Mouse (Mus musculus) embryonic facial prominence, embryonic 11.5 days (tissue): ENCODE results near the gene Kcnd2. TPM values are rescaled to one million over a fixed set of nuclear protein-coding genes. Genes with fewer than 3 reads are reported as not detected.

Source experiments
- ATAC-seq: fragments of 200-750 bp; cut with Nextera tagmentation; replicated peaks from 2 replicates; pipeline ENCODE4 v1.8.0; 2017; ENCODE audit warnings: low read depth; ENCODE audit not compliant: insufficient number of reproducible peaks, low FRiP score, low TSS enrichment
- DNase-seq: peaks from one replicate; pipeline ENCODE4 v3.0.0-alpha.2; 2015; ENCODE audit warnings: low spot score
- H3K27ac ChIP-seq: fragments of 300-500 bp; sonication (generic); replicated peaks from 2 replicates; pipeline ENCODE4 v1.5.1; 2014; ENCODE audit warnings: mild to moderate bottlenecking, low read depth, low read length, control low read depth
- H3K27me3 ChIP-seq: fragments of 300-500 bp; sonication (generic); 2 replicates; pipeline ENCODE4 v1.6.1; 2014; ENCODE audit warnings: mild to moderate bottlenecking, low read length, moderate library complexity, mixed read lengths; ENCODE audit not compliant: control insufficient read depth, insufficient read depth
- H3K36me3 ChIP-seq: fragments of 300-500 bp; sonication (generic); replicated peaks from 2 replicates; pipeline ENCODE4 v1.6.1; 2014; ENCODE audit warnings: low read depth, mild to moderate bottlenecking, low read length, moderate library complexity, mixed read lengths; ENCODE audit not compliant: control insufficient read depth, insufficient read depth
- H3K4me1 ChIP-seq: fragments of 300-500 bp; sonication (generic); 2 replicates; pipeline ENCODE4 v1.6.1; 2014; ENCODE audit warnings: low read length, mixed read lengths; ENCODE audit not compliant: control insufficient read depth, insufficient read depth
- H3K4me2 ChIP-seq: fragments of 300-500 bp; sonication (generic); 2 replicates; pipeline ENCODE4 v1.6.1; 2014; ENCODE audit warnings: low read depth, mild to moderate bottlenecking, control low read depth, low read length, moderate library complexity
- H3K4me3 ChIP-seq: fragments of 300-500 bp; sonication (generic); 2 replicates; pipeline ENCODE4 v1.5.1; 2014; ENCODE audit warnings: low read depth, low read length, control low read depth
- H3K9ac ChIP-seq: fragments of 300-500 bp; sonication (generic); replicated peaks from 2 replicates; pipeline ENCODE4 v1.6.1; 2014; ENCODE audit warnings: mild to moderate bottlenecking, control low read depth, low read length
- H3K9me3 ChIP-seq: fragments of 300-500 bp; sonication (generic); replicated peaks from 2 replicates; pipeline ENCODE4 v1.6.1; 2016; ENCODE audit warnings: mild to moderate bottlenecking, low read length, inconsistent platforms, mixed read lengths; ENCODE audit not compliant: control insufficient read depth
- WGBS: fragments of 180-500 bp; shearing (Covaris S2); extraction: QIAGEN DNeasy Blood & Tissue Kit; methylation state at CpG from one replicate; pipeline ENCODE4 v1.1.7; 2014; 5-methylcytosine and 5-hydroxymethylcytosine counted together
- polyA plus RNA-seq: library from polyadenylated mRNA; unstranded; fragments of >200 nt; fragmentation: Nextera tagmentation; extraction: Ambion mirVana; gene quantifications from 2 replicates; pipeline ENCODE4 v1.2.1, GENCODE M21; 2014

Gene Kcnd2
- 0.70 and 0.83 TPM in 2 replicates for polyA plus RNA-seq

- Histone ChIP-seq H3K27ac (no peak within 1 kb of the TSS), H3K4me2 (peak within 1 kb of the TSS; percentile 98), H3K36me3 (no peaks in the 10 kb centered on the region), H3K9ac (peak within 1 kb of the TSS; percentile 65), H3K27me3 (no peaks in the 10 kb centered on the region; the same call in 1 of the 2 replicates), H3K9me3 (no peaks in the 10 kb centered on the region), H3K4me3 (peak within 1 kb of the TSS; percentile 69), H3K4me1 (no peaks in the 10 kb centered on the region)
- DNase-seq (peak; percentile 19), ATAC-seq (no peak; the same call in none of the 2 replicates)
- WGBS: 11% methylated on average over 34 of the region's 34 CpGs
Measured at GRCm38 (mm10) chr6:21215491-21216191, at the start of gene Kcnd2. Gene Kcnd2, plus strand, starts transcription at chr6:21215503.

GRCm38 (mm10) chr6:21166611-21167010 lies 48.7 kb upstream of the Kcnd2 start:
- Histone ChIP-seq H3K4me3 (no peak overlapping the region), H3K4me1 (no peaks in the 10 kb centered on the region), H3K9me3 (no peaks in the 10 kb centered on the region), H3K27me3 (no peaks in the 10 kb centered on the region), H3K9ac (no peak overlapping the region), H3K4me2 (no peak overlapping the region), H3K27ac (no peak overlapping the region), H3K36me3 (no peaks in the 10 kb centered on the region)
- no peak for DNase-seq
- 90% methylated on average over 1 of the region's 1 CpGs for whole genome bisulfite sequencing
- ATAC-seq: no peak

- no peak for DNase-seq
- no peaks in the 10 kb centered on the region for H3K27me3 ChIP-seq
- no peak overlapping the region for H3K9ac ChIP-seq
- no peaks in the 10 kb centered on the region for H3K4me1 ChIP-seq
- no peak overlapping the region for H3K27ac ChIP-seq
- H3K4me2 ChIP-seq: no peak overlapping the region
- WGBS: 73% methylated on average over 2 of the region's 2 CpGs
- no peaks in the 10 kb centered on the region for H3K36me3 ChIP-seq
- ATAC-seq: no peak
- no peaks in the 10 kb centered on the region for H3K9me3 ChIP-seq
- no peak overlapping the region for H3K4me3 ChIP-seq
Measured at GRCm38 (mm10) chr6:21195341-21195740, 20.0 kb upstream of the Kcnd2 start.

- H3K4me2 ChIP-seq: peak overlapping the region; percentile 98
- under 1% methylated on average over 29 of the region's 29 CpGs for WGBS
- no peaks in the 10 kb centered on the region for H3K4me1 ChIP-seq
- H3K9ac ChIP-seq: peak overlapping the region; percentile 65
- H3K9me3 ChIP-seq: no peaks in the 10 kb centered on the region
- peak; percentile 91 for DNase-seq
- H3K36me3 ChIP-seq: no peaks in the 10 kb centered on the region
- H3K27ac ChIP-seq: no peak overlapping the region
- peak overlapping the region; percentile 69 for H3K4me3 ChIP-seq
- no peak; the same call in 1 of the 2 replicates for ATAC-seq
- H3K27me3 ChIP-seq: no peaks in the 10 kb centered on the region; the same call in 1 of the 2 replicates
Measured at GRCm38 (mm10) chr6:21213865-21214672, 1.2 kb upstream of the Kcnd2 start.

GRCm38 (mm10) chr6:21214673-21215490 lies 421 bp upstream of the Kcnd2 start:
- DNase-seq (peak; percentile 59), ATAC-seq (peak; percentile 68)
- Histone ChIP-seq H3K4me2 (peak overlapping the region; percentile 98), H3K9me3 (no peaks in the 10 kb centered on the region), H3K36me3 (no peaks in the 10 kb centered on the region), H3K27me3 (no peaks in the 10 kb centered on the region; the same call in 1 of the 2 replicates), H3K4me1 (no peaks in the 10 kb centered on the region), H3K9ac (peak overlapping the region; percentile 65), H3K27ac (no peak overlapping the region), H3K4me3 (peak overlapping the region; percentile 69)
- under 1% methylated on average over 56 of the region's 83 CpGs for WGBS

- WGBS: 89% methylated on average over 27 of the region's 27 CpGs
- DNase-seq (no peak), ATAC-seq (no peak)
- H3K4me3 ChIP-seq: no peak overlapping the region
- no peaks in the 10 kb centered on the region for H3K4me1 ChIP-seq
- no peak overlapping the region for H3K27ac ChIP-seq
- H3K27me3 ChIP-seq: no peaks in the 10 kb centered on the region; the same call in 1 of the 2 replicates
- no peak overlapping the region for H3K9ac ChIP-seq
- H3K4me2 ChIP-seq: no peak overlapping the region
- no peaks in the 10 kb centered on the region for H3K36me3 ChIP-seq
- no peaks in the 10 kb centered on the region for H3K9me3 ChIP-seq
Measured at GRCm38 (mm10) chr6:21216206-21217020, 1.1 kb downstream of the Kcnd2 start.

GRCm38 (mm10) chr6:21217156-21217555 lies 1.9 kb downstream of the Kcnd2 start:
- WGBS: 97% methylated on average over 10 of the region's 10 CpGs
- no peaks in the 10 kb centered on the region for H3K36me3 ChIP-seq
- no peak for DNase-seq
- no peak overlapping the region for H3K9ac ChIP-seq
- H3K4me3 ChIP-seq: no peak overlapping the region
- no peaks in the 10 kb centered on the region for H3K4me1 ChIP-seq
- H3K4me2 ChIP-seq: no peak overlapping the region
- no peaks in the 10 kb centered on the region; the same call in 1 of the 2 replicates for H3K27me3 ChIP-seq
- no peaks in the 10 kb centered on the region for H3K9me3 ChIP-seq
- no peak overlapping the region for H3K27ac ChIP-seq
- no peak for ATAC-seq
